Mouse (Mus musculus) midbrain, embryonic 15.5 days (tissue): Measurements from ENCODE around the gene Vtcn1. TPM values are rescaled to one million over a fixed set of nuclear protein-coding genes. Genes with fewer than 3 reads are reported as not detected.

Source experiments
- ATAC-seq: fragments of 200-750 bp; cut with Nextera tagmentation; replicated peaks from 2 replicates; pipeline ENCODE4 v1.8.0; 2017; ENCODE audit warnings: moderate TSS enrichment
- H3K27ac ChIP-seq: fragments of 300-500 bp; sonication (generic); 2 replicates; pipeline ENCODE4 v1.5.1; 2015; ENCODE audit warnings: mild to moderate bottlenecking, inconsistent platforms
- H3K27me3 ChIP-seq: fragments of 300-500 bp; sonication (generic); replicated peaks from 2 replicates; pipeline ENCODE4 v1.6.1; 2015; ENCODE audit warnings: inconsistent platforms
- H3K36me3 ChIP-seq: fragments of 300-500 bp; sonication (generic); replicated peaks from 2 replicates; pipeline ENCODE4 v1.6.1; 2015; ENCODE audit warnings: inconsistent platforms
- H3K4me1 ChIP-seq: fragments of 300-500 bp; sonication (generic); 2 replicates; pipeline ENCODE4 v1.6.1; 2015; ENCODE audit warnings: inconsistent platforms
- H3K4me2 ChIP-seq: fragments of 300-500 bp; sonication (generic); 2 replicates; pipeline ENCODE4 v1.6.1; 2015; ENCODE audit warnings: inconsistent platforms, mild to moderate bottlenecking, moderate library complexity
- H3K4me3 ChIP-seq: fragments of 300-500 bp; sonication (generic); 2 replicates; pipeline ENCODE4 v1.5.1; 2015; ENCODE audit warnings: mild to moderate bottlenecking, inconsistent platforms
- H3K9ac ChIP-seq: fragments of 300-500 bp; sonication (generic); 2 replicates; pipeline ENCODE4 v1.6.1; 2015; ENCODE audit warnings: mild to moderate bottlenecking, inconsistent platforms
- H3K9me3 ChIP-seq: fragments of 300-500 bp; sonication (generic); 2 replicates; pipeline ENCODE4 v1.6.1; 2016; ENCODE audit warnings: inconsistent platforms
- WGBS: fragments of 180-500 bp; shearing (Covaris S2); methylation state at CpG from one replicate; pipeline ENCODE4 v1.1.7; 2015; ENCODE audit warnings: mixed read lengths; 5-methylcytosine and 5-hydroxymethylcytosine counted together
- polyA plus RNA-seq: library from polyadenylated mRNA; unstranded; fragments of >200 nt; fragmentation: Nextera tagmentation; extraction: Ambion mirVana; gene quantifications from 2 replicates; pipeline ENCODE4 v1.2.1, GENCODE M21; 2015

Vtcn1 gene
- polyA plus RNA-seq, 1 experiment from 2014 or later: not detected

DNA sequence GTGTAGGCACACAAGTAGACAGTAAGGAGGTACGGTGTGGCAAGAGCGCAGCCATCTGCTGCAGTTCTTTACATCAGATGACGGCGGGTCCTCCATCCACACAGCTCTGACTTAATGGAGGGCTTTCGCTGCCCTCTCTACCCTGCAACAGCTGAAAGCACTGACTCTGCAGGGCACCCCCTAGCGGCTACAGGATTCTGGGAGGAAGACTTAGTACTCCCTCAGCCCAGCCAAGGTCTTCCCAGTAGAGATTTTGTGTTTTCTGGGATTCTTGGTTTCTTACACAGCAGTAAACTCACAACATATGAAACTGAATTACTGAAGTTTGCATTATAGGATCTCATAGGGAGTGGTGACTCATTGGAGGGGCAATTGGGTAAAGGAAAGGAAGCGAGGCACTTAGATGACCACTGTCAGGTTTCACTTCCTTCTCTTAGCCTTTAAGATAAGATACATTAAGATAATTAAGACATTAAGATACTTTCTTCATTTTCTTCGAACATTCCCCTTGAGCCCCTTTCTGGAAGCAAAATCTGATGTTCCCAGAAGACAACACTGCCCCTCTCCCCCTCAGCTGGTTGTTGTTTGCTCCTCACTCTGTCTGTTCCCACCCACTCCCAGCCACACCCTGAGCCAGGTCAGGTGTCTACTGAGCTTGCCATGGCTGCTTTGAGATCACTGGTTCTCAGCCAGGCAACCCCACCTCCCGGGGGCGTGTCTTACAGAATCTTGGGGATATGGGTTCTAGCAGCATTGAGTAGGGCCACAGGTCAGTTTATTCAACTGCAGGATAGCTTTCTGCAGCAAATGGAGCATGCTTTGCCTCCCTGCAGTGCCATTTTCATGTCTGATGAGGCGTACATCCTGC, 107.1 kb downstream of the Vtcn1 start:
- Histone ChIP-seq H3K9me3 (no peaks in the 10 kb centered on the region), H3K9ac (no peak overlapping the region), H3K4me2 (no peak overlapping the region), H3K27me3 (no peaks in the 10 kb centered on the region), H3K4me3 (no peak overlapping the region), H3K4me1 (no peaks in the 10 kb centered on the region), H3K36me3 (0 out of 2 replicates have a peak, but pooled peaks cover 13% of the 10 kb centered on the region), H3K27ac (no peak overlapping the region)
- WGBS: 76% methylated on average over 11 of the region's 11 CpGs
- no peak for ATAC-seq

DNA sequence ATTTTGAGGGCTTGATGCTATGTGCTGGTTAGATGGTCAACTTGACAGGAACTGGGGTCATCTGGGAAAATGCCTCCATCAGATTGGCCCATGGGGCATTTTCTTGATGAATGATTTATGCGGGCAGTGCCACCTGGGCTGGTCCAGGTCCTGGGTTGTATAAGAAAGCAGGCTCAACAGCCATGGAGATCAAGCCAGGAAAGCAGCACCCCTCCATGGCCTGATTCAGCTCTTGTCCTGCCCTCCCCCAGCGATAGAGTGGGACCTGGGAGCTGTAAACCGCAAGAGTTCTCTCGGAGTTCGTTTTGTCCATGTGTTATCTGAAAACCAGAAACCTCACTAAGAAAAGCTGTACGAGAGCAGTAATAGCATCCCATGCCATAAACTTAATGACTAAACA, 110.3 kb downstream of the Vtcn1 start:
- WGBS: 95% methylated on average over 6 of the region's 6 CpGs
- Histone ChIP-seq H3K4me1 (no peaks in the 10 kb centered on the region), H3K27me3 (no peaks in the 10 kb centered on the region), H3K27ac (no peak overlapping the region), H3K4me2 (no peak overlapping the region), H3K36me3 (0 out of 2 replicates have a peak, but pooled peaks cover 11% of the 10 kb centered on the region), H3K9me3 (no peaks in the 10 kb centered on the region), H3K9ac (no peak overlapping the region), H3K4me3 (no peak overlapping the region)
- ATAC-seq: no peak

DNA sequence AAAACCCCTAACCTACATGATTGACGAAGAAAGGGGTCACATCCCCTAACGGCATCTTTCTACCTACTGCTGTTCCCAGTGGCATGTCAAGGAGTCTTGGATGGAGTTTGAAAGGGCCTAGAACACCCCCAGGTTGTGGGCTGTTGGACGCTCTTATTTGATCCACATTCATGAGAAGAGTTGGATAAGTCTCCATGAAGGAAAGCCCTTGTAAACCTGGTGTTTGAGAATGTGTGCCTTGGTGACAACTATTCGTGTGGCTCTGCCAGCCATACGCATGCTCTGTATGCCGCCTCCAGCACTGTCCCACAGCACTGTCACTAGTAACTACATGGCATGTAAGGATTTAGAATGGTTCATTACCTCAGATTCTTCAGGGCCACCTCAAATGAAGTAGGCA, 110.9 kb downstream of the Vtcn1 start:
- 95% methylated on average over 6 of the region's 6 CpGs for WGBS
- H3K4me1 ChIP-seq: no peaks in the 10 kb centered on the region
- H3K4me2 ChIP-seq: no peak overlapping the region
- no peaks in the 10 kb centered on the region for H3K9me3 ChIP-seq
- H3K9ac ChIP-seq: no peak overlapping the region
- ATAC-seq: no peak
- H3K27ac ChIP-seq: no peak overlapping the region
- H3K27me3 ChIP-seq: no peaks in the 10 kb centered on the region
- no peak overlapping the region for H3K4me3 ChIP-seq
- H3K36me3 ChIP-seq: 0 out of 2 replicates have a peak, but pooled peaks cover 11% of the 10 kb centered on the region

DNA sequence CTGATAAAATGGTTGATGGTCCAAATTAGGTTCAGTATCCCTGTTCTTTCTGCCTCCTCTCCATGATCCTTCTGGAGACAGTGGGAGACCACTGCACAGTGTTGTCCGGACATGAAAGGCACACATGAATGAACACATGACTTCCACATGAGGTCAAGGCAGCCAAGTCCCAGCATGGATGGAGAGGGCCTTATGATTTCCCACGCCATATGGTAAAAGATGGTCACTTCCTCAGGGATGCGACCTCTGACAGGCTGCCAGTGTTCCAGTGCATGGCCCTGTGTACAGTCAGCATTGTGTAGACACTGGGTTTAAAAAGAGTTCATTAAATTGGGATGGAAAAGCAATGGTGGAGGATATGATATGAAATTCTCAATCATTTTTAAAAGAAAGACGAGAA, 113.0 kb downstream of the Vtcn1 start:
- WGBS: 88% methylated on average over 4 of the region's 4 CpGs
- Histone ChIP-seq H3K36me3 (0 out of 2 replicates have a peak, but pooled peaks cover 8% of the 10 kb centered on the region), H3K4me2 (no peak overlapping the region), H3K9ac (no peak overlapping the region), H3K9me3 (no peaks in the 10 kb centered on the region), H3K27me3 (no peaks in the 10 kb centered on the region), H3K4me1 (no peaks in the 10 kb centered on the region), H3K4me3 (no peak overlapping the region), H3K27ac (no peak overlapping the region)
- no peak for ATAC-seq

DNA sequence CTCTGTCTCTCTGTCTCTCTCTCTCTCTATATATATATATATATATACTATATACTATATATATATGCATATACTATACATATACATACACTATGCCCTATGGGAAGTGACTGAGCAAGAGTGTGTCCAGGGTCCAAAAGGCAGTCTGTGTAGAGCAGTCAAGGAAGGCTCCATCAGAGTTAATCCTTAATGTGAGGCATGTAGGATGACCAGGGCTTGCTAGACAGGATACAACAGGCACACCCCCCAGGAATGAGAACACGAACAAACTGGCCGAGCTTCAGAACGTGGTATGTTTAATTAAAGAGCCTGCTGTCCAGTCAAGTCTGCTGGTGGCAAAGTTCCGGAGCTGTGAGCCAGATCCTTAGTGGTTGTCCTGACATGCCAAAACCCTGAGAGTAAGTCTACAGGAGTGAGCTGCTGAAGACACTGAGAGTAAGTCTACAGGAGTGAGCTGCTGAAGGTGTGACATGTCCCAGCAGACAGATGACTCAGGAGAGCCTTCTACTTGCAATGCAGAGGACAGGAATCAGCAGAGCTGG, 115.3 kb downstream of the Vtcn1 start:
- H3K36me3 ChIP-seq: 0 out of 2 replicates have a peak, but pooled peaks cover 1% of the 10 kb centered on the region
- H3K9ac ChIP-seq: no peak overlapping the region
- H3K4me1 ChIP-seq: no peaks in the 10 kb centered on the region
- H3K27me3 ChIP-seq: no peaks in the 10 kb centered on the region
- no peak overlapping the region for H3K27ac ChIP-seq
- H3K4me2 ChIP-seq: no peak overlapping the region
- no peak overlapping the region for H3K4me3 ChIP-seq
- H3K9me3 ChIP-seq: no peaks in the 10 kb centered on the region
- ATAC-seq: no peak
- WGBS: 93% methylated on average over 4 of the region's 4 CpGs

Other genes with a start within 250 kb of the Vtcn1 start
- 36.2 and 43.0 TPM in 2 replicates for gene Man1a2, start 140.0 kb upstream of the Vtcn1 start, polyA plus RNA-seq
- gene Trim45, start 96.7 kb downstream of the Vtcn1 start, polyA plus RNA-seq: 8.5 and 9.3 TPM in 2 replicates
- 3.9 and 4.3 TPM in 2 replicates for gene Ttf2, start 144.2 kb downstream of the Vtcn1 start, polyA plus RNA-seq
- 0.05 TPM in 1 of 2 replicates, not detected in the other for gene Cd101, start 204.1 kb downstream of the Vtcn1 start, polyA plus RNA-seq